Mouse (Mus musculus): ENCODE measurements around the gene Dnaic1. TPM values are rescaled to one million over a fixed set of nuclear protein-coding genes. Genes with fewer than 3 reads are reported as not detected.

Gene Dnaic1
- polyA plus RNA-seq, 1 experiment from 2014 or later, result 1.9 TPM

DNA sequence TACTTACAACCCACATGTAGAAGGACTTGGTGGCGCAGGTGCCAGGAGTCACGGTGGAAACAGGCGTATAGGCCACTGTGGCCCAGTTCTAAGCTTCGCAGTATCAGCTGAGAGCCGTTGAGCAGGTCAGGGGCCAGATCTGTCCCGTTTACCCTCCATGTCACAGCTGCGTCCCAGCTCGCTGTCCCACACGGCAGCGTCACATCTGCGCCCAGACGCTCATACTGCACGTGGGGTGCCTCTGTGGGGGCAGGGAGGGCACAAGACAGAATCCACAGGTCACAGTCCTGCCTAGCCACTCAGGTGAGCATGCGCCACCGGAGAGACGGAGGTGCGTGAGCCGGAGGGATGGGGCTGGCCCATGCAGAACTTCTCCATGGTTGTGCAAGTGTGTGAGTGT lies 101.3 kb downstream of the Dnaic1 start:
- Histone ChIP-seq H3K27ac (ENCODE audit: low read depth, low read length) (no peak overlapping the region), H3K4me3 (ENCODE audit: low read depth, low read length) (no peak overlapping the region), H3K9me3 (ENCODE audit: control insufficient read depth, low read length) (no peaks in the 10 kb centered on the region), H3K4me2 (ENCODE audit: low read depth, low read length, severe bottlenecking) (no peak overlapping the region), H3K9ac (ENCODE audit: low read length) (no peak overlapping the region), H3K4me1 (replicated peaks; ENCODE audit: control insufficient read depth, insufficient read depth, low read length) (peaks cover 31% of the 10 kb centered on the region), H3K27me3 (ENCODE audit: control insufficient read depth, insufficient read depth, low read length) (no peaks in the 10 kb centered on the region), H3K36me3 (ENCODE audit: control insufficient read depth, insufficient read depth, low read length) (peaks cover 3% of the 10 kb centered on the region; the same call in 1 of the 2 replicates)
- ATAC-seq (replicated peaks; ENCODE audit: low FRiP score), result no peak
- DNase-seq (ENCODE audit: low spot score), result no peak
- 80% methylated on average over 18 of the region's 18 CpGs for WGBS

DNA sequence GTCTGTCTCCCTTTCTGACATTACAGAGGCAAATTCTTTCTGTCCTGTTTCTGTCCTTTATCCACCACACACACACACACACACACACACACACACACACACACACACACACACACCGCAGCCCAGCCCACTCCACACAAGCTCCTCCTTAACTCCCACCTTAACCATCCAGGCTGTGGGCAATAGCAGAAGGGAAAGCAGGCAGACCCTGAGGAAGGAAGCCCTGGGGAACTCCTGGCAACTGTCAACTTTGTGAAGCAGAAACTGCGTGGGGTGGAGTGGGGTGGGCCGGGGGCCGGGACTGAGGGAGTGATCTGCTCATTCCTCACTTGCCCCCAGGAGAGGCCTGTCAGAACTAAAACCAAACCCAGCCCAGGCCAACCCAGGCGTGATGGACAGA lies 101.9 kb downstream of the Dnaic1 start:
- Histone ChIP-seq H3K27me3 (ENCODE audit: control insufficient read depth, insufficient read depth, low read length) (no peaks in the 10 kb centered on the region), H3K9ac (ENCODE audit: low read length) (peak overlapping the region; percentile 40; the same call in 1 of the 2 replicates), H3K4me1 (replicated peaks; ENCODE audit: control insufficient read depth, insufficient read depth, low read length) (peaks cover 38% of the 10 kb centered on the region), H3K4me3 (ENCODE audit: low read depth, low read length) (no peak overlapping the region), H3K9me3 (ENCODE audit: control insufficient read depth, low read length) (no peaks in the 10 kb centered on the region), H3K27ac (ENCODE audit: low read depth, low read length) (peak overlapping the region; percentile 70; the same call in 1 of the 2 replicates), H3K36me3 (ENCODE audit: control insufficient read depth, insufficient read depth, low read length) (peaks cover 3% of the 10 kb centered on the region; the same call in 1 of the 2 replicates), H3K4me2 (ENCODE audit: low read depth, low read length, severe bottlenecking) (peak overlapping the region; percentile 37)
- DNase-seq (ENCODE audit: low spot score) (no peak), ATAC-seq (replicated peaks; ENCODE audit: low FRiP score) (peak; percentile 29)
- 13% methylated on average over 5 of the region's 5 CpGs for WGBS

DNA sequence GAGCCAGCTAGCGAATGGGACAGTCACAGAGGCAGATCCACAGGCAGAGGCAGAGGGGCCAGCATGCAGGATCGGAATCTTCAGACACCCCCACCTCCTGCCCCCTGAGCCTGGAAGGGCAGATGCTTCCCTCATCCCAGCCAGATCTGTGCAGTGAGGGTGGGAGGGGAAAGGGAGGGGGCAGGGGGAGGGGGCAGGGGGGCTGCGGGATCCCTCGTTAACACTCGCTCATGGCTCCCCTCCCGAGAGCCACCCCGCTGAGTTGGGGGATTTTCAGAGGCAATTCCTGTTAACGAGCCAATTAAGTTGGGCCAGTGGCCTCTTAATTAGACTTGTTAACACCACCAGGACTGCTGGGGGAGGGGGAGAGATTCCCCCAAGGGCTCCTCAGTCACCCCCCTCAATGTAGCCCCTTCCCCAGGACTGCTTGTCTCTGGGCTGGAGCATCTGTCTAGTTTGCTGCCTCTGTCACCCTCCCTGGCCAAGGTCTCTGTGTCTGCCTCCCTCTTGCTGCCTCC lies 102.4 kb downstream of the Dnaic1 start:
- H3K4me1 ChIP-seq (replicated peaks; ENCODE audit: control insufficient read depth, insufficient read depth, low read length), result peaks cover 43% of the 10 kb centered on the region
- peak overlapping the region; percentile 40 for H3K9ac ChIP-seq (ENCODE audit: low read length)
- H3K9me3 ChIP-seq (ENCODE audit: control insufficient read depth, low read length), result no peaks in the 10 kb centered on the region
- peak overlapping the region; percentile 88 for H3K27ac ChIP-seq (ENCODE audit: low read depth, low read length)
- DNase-seq (ENCODE audit: low spot score) (peak; percentile 95), ATAC-seq (replicated peaks; ENCODE audit: low FRiP score) (peak; percentile 87)
- WGBS, result under 1% methylated on average over 8 of the region's 8 CpGs
- H3K27me3 ChIP-seq (ENCODE audit: control insufficient read depth, insufficient read depth, low read length), result no peaks in the 10 kb centered on the region
- peaks cover 3% of the 10 kb centered on the region; the same call in 1 of the 2 replicates for H3K36me3 ChIP-seq (ENCODE audit: control insufficient read depth, insufficient read depth, low read length)
- H3K4me2 ChIP-seq (ENCODE audit: low read depth, low read length, severe bottlenecking), result peak overlapping the region; percentile 37
- H3K4me3 ChIP-seq (ENCODE audit: low read depth, low read length), result no peak overlapping the region

DNA sequence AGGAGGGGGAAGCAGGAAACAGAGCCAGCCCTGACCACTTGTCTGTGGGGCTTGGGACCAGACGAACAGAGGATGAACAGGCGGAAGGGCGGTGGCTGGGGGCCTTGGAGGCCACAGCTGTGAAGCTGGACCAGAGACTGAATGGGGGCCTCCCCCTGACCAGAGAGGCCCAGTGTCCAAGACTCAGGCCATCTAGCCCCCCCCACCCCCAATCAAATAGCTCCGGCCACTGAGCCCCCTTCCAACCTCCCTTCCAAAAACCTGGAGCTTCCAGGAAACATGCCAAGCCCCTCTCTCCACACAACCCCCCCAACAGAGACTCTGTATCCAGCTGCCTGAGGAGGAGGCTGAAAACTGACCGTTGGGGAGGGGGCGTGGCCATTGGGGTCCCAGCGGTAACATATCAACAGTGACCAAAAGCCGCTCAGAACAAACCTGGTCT lies 103.0 kb downstream of the Dnaic1 start:
- Histone ChIP-seq H3K4me2 (ENCODE audit: low read depth, low read length, severe bottlenecking) (peak overlapping the region; percentile 37), H3K27me3 (ENCODE audit: control insufficient read depth, insufficient read depth, low read length) (no peaks in the 10 kb centered on the region), H3K27ac (ENCODE audit: low read depth, low read length) (peak overlapping the region; percentile 88), H3K4me1 (replicated peaks; ENCODE audit: control insufficient read depth, insufficient read depth, low read length) (peaks cover 48% of the 10 kb centered on the region), H3K9ac (ENCODE audit: low read length) (peak overlapping the region; percentile 40), H3K36me3 (ENCODE audit: control insufficient read depth, insufficient read depth, low read length) (peaks cover 2% of the 10 kb centered on the region; the same call in 1 of the 2 replicates), H3K4me3 (ENCODE audit: low read depth, low read length) (no peak overlapping the region), H3K9me3 (ENCODE audit: control insufficient read depth, low read length) (no peaks in the 10 kb centered on the region)
- ATAC-seq (replicated peaks; ENCODE audit: low FRiP score) (peak; percentile 5; the same call in 1 of the 2 replicates), DNase-seq (ENCODE audit: low spot score) (no peak)
- WGBS, result 7% methylated on average over 8 of the region's 8 CpGs

DNA sequence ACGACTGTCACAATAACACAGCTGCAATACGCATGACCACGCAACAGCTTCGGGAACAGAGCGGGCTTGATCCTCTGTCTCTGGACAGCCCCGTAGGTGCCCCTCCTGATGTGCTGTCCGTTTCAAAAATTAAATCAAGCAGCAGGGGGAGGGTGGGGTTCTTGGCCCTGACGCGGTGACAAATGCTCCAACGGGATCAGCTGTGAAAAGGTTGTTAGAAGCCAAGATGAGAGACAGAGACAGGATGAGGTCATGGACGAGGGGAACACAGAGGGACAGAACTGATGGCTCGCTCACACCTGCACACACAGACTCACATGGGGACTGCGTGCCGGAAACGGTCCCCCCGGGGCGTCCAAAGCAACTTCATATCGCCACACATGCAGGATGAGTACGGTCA lies 103.6 kb downstream of the Dnaic1 start:
- peaks cover 54% of the 10 kb centered on the region for H3K4me1 ChIP-seq (replicated peaks; ENCODE audit: control insufficient read depth, insufficient read depth, low read length)
- no peaks in the 10 kb centered on the region for H3K9me3 ChIP-seq (ENCODE audit: control insufficient read depth, low read length)
- no peak overlapping the region for H3K4me3 ChIP-seq (ENCODE audit: low read depth, low read length)
- DNase-seq (ENCODE audit: low spot score) (no peak), ATAC-seq (replicated peaks; ENCODE audit: low FRiP score) (no peak)
- H3K4me2 ChIP-seq (ENCODE audit: low read depth, low read length, severe bottlenecking), result no peak overlapping the region; the same call in 1 of the 2 replicates
- H3K27ac ChIP-seq (ENCODE audit: low read depth, low read length), result peak overlapping the region; percentile 88
- H3K36me3 ChIP-seq (ENCODE audit: control insufficient read depth, insufficient read depth, low read length), result no peaks in the 10 kb centered on the region
- no peaks in the 10 kb centered on the region for H3K27me3 ChIP-seq (ENCODE audit: control insufficient read depth, insufficient read depth, low read length)
- WGBS, result 47% methylated on average over 19 of the region's 19 CpGs
- no peak overlapping the region for H3K9ac ChIP-seq (ENCODE audit: low read length)

DNA sequence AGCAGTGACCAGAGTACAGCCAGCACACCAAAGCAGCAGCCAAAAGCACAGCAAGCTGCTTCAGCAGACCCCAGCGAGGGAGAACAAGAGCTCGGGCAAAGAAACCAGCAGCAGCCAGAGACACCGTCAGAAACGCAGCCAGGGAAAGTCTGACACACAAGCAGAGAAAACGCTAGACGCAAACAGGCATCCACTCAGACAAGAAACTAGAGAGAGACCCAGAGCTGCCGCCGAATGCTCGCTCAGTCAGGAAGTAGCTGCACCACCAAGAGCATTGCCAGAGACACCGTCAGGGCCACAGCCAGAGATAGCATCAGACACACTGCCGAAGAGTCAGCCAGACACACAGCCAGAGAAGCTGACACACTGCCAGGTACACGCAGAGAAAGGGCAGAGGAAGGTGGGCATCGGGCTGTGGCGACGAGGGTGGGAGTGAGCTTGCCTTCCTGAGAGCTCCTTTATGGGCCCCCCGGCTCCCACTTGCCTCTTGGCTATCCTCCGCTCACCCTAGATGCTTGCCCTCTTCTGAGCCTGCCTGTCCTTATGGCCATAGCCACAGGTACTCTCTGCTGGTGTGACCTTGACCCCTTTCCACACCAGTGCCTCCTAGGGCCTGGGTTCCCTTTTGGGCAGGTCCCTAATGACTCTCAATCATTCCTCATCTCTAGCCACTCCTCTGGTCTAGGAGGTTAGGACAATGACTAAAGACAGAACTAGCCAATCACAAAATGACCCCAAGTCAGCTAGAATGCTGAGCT lies 106.9 kb downstream of the Dnaic1 start:
- Histone ChIP-seq H3K9me3 (ENCODE audit: control insufficient read depth, low read length) (no peaks in the 10 kb centered on the region), H3K9ac (ENCODE audit: low read length) (peak overlapping the region; percentile 20; the same call in 1 of the 2 replicates), H3K4me2 (ENCODE audit: low read depth, low read length, severe bottlenecking) (no peak overlapping the region), H3K27ac (ENCODE audit: low read depth, low read length) (peak overlapping the region; percentile 31; the same call in 1 of the 2 replicates), H3K4me1 (replicated peaks; ENCODE audit: control insufficient read depth, insufficient read depth, low read length) (peaks cover 64% of the 10 kb centered on the region), H3K4me3 (ENCODE audit: low read depth, low read length) (no peak overlapping the region), H3K36me3 (ENCODE audit: control insufficient read depth, insufficient read depth, low read length) (no peaks in the 10 kb centered on the region), H3K27me3 (ENCODE audit: control insufficient read depth, insufficient read depth, low read length) (no peaks in the 10 kb centered on the region)
- DNase-seq (ENCODE audit: low spot score), result no peak
- no peak for ATAC-seq (replicated peaks; ENCODE audit: low FRiP score)
- WGBS, result 65% methylated on average over 17 of the region's 17 CpGs

DNA sequence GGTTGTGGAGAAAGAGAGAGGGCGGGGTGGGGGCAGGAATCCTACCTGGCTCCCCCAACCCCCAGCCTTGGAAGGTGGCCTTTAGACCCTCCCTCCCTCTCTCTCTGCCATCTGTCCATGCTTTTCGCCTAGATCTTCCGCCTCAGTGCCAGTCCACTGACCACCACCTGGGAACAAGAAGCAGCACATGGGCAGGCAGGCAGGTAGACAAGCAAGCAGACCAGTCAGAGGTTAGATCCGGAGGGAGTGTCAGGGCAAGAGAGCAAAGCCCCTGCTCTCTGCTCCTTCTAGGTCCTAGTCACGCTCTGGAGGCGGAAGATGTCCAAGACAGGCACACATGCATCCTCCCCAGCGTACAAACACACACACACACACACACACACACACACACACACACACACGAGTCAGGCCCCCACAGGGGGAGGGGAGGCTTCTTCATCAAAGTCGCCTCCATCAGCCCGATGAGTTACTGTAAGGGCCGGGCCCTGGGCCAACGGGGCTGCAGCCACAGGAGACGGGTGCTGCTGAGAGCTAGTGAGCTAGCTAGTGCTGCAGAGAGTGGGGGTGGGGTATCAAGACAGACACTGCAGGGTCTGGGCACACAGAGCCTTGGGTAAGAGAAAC lies 107.5 kb downstream of the Dnaic1 start:
- H3K27me3 ChIP-seq (ENCODE audit: control insufficient read depth, insufficient read depth, low read length), result no peaks in the 10 kb centered on the region
- H3K27ac ChIP-seq (ENCODE audit: low read depth, low read length), result no peak overlapping the region
- DNase-seq (ENCODE audit: low spot score) (peak; percentile 56), ATAC-seq (replicated peaks; ENCODE audit: low FRiP score) (no peak)
- H3K4me3 ChIP-seq (ENCODE audit: low read depth, low read length), result no peak overlapping the region
- no peaks in the 10 kb centered on the region for H3K36me3 ChIP-seq (ENCODE audit: control insufficient read depth, insufficient read depth, low read length)
- H3K9me3 ChIP-seq (ENCODE audit: control insufficient read depth, low read length), result no peaks in the 10 kb centered on the region
- peaks cover 62% of the 10 kb centered on the region for H3K4me1 ChIP-seq (replicated peaks; ENCODE audit: control insufficient read depth, insufficient read depth, low read length)
- peak overlapping the region; percentile 13; the same call in 1 of the 2 replicates for H3K9ac ChIP-seq (ENCODE audit: low read length)
- no peak overlapping the region for H3K4me2 ChIP-seq (ENCODE audit: low read depth, low read length, severe bottlenecking)
- 49% methylated on average over 13 of the region's 13 CpGs for WGBS

DNA sequence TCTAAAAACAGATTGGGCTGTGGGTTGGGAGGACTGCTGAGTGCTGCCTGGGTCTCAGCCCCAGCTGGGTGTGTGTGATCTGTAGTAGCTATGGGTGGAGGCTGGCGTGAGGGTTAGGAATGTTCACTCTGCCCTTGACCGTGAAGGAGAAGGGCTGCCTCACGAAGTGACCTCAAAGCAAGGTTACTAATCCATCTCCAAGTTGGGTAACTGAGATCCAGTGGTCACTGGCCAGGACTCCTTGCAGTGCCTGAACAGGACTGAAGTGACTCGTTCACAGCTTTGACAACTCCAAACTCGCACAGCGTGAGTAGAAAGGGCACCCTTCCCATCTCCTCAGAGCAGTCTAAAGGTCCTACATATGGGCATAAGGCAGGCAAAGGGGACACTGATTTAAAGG lies 109.3 kb downstream of the Dnaic1 start:
- Histone ChIP-seq H3K36me3 (ENCODE audit: control insufficient read depth, insufficient read depth, low read length) (no peaks in the 10 kb centered on the region), H3K9ac (ENCODE audit: low read length) (peak overlapping the region; percentile 47; the same call in 1 of the 2 replicates), H3K9me3 (ENCODE audit: control insufficient read depth, low read length) (no peaks in the 10 kb centered on the region), H3K4me3 (ENCODE audit: low read depth, low read length) (no peak overlapping the region), H3K4me2 (ENCODE audit: low read depth, low read length, severe bottlenecking) (no peak overlapping the region), H3K27me3 (ENCODE audit: control insufficient read depth, insufficient read depth, low read length) (no peaks in the 10 kb centered on the region), H3K27ac (ENCODE audit: low read depth, low read length) (peak overlapping the region; percentile 50; the same call in 1 of the 2 replicates), H3K4me1 (replicated peaks; ENCODE audit: control insufficient read depth, insufficient read depth, low read length) (peaks cover 54% of the 10 kb centered on the region)
- WGBS, result 76% methylated on average over 6 of the region's 6 CpGs
- DNase-seq (ENCODE audit: low spot score), result no peak
- no peak for ATAC-seq (replicated peaks; ENCODE audit: low FRiP score)

Measured in forebrain, embryonic 11.5 days (tissue).